In genomic region chr17:24048053-24048452, GRCm38 (mm10) we compare ENCODE assay signal across 11 mouse cellular contexts. TPM values are rescaled to one million over a fixed set of nuclear protein-coding genes. Genes with fewer than 3 reads are reported as not detected.
"Had no signal": no experiment of that assay in that cellular context is flagged by ENCODE, and none has a peak within 500 bp of the region (broad histone marks: within the 10 kb centered on the region; RNA-seq: fewer than 3 reads in every experiment).

No protein-coding gene starts in this region.

- DNase-seq: kidney, adult 8-10 months; left cerebral cortex, postnatal 4 days; lung, embryonic 14.5 days; lung, postnatal 10 days; thymus, postnatal 4 days had no signal

RNA-seq across cellular contexts. Expression of gene Prss27, which starts 10.1 kb away (rescaled TPM):
- total RNA-seq: layer of hippocampus, adult 8-10 months; layer of hippocampus, postnatal 14 days; left cerebral cortex, adult 18-20 months; left cerebral cortex, postnatal 10 days; left cerebral cortex, postnatal 4 days; liver, adult 2 months; monocyte, adult 5-6 weeks had no signal

RNA-seq across cellular contexts. Expression of gene Prss22, which starts 50.2 kb away (rescaled TPM):
- total RNA-seq: layer of hippocampus, postnatal 14 days; left cerebral cortex, postnatal 4 days; liver, adult 2 months; monocyte, adult 5-6 weeks had no signal
